Mouse (Mus musculus) olfactory bulb, adult 2 months (tissue): ENCODE data around the gene Draxin.

Experiments
- CTCF ChIP-seq: fragments of 200-500 bp; IDR thresholded peaks from 2 replicates; pipeline ENCODE4 v1.5.1; 2012; ENCODE audit warnings: low read depth, mild to moderate bottlenecking, low read length, moderate library complexity; ENCODE audit not compliant: insufficient read depth
- POLR2A ChIP-seq: fragments of 200-500 bp; IDR thresholded peaks from 2 replicates; pipeline ENCODE4 v1.6.1; 2012; ENCODE audit warnings: mild to moderate bottlenecking, low read depth, low read length, moderate library complexity; ENCODE audit not compliant: insufficient read depth

DNA sequence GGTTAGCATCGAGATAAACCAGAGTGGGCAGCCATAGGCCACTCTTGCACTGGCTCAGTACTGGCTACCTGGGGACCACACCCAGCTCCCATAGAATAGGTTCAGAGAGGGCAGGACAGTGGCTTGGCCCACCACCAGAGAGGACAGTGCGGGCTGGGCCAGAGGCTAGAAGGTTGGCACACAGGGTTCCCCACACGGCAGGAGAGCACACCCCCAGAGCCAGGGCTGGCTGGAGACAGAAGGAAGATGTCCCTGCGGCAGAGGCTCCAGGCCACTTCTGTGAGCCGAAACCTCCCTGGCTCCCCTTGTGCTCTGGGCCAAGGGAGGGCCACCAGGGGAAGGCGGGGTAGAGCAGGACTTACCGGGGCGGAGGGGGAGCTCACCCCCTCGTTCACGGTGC lies 49.3 kb downstream of the Draxin start:
- TF ChIP-seq CTCF = no peak
- no peak for TF ChIP-seq POLR2A
